Mouse (Mus musculus) bone marrow macrophage, adult 2 months (primary cell): Measurements from ENCODE around the gene Tardbp.

Experiments
- CTCF ChIP-seq: IDR thresholded peaks from 2 replicates; pipeline ENCODE4 v1.5.1; 2012; ENCODE audit warnings: low read depth, mild to moderate bottlenecking, low read length, moderate library complexity
- POLR2A ChIP-seq: IDR thresholded peaks from 2 replicates; pipeline ENCODE4 v1.6.1; 2012; ENCODE audit warnings: mild to moderate bottlenecking, low read depth, low read length, borderline replicate concordance

GRCm38 (mm10) chr4:148604541-148605165, 22.2 kb downstream of the Tardbp start:
- TF ChIP-seq POLR2A (no peak), CTCF (peak; percentile 30; the same call in 1 of the 2 replicates)
